9 mouse cellular contexts compared by ENCODE assay signal in the genomic region with DNA sequence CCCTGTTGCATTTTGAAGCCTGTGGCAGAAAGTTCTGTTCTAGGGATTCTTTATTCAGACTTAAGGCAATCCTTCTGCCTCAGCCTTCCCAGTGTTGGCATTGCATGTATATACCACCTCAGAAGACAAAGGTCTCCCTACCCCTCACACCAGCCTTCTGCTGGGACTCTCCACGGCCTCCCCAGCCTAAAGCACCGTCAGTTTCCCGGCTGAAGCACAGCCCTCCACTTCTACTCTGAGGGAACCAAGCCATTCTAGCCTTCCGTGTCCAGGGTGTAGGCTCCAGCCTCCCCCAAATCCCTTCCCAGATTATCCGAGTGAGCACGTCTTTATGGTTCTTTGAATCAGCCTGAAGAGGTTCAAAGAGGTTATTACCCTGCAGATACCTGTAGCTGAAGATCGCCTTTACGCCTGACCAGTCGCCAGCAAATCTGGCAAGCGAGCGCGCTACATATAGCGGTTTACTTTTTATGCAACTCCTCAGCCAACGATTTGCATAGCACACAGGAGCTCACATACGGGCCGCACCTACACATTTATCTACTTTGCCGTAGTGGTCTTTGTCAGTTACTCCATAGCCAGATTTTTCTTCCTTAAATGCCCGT. TPM values are rescaled to one million over a fixed set of nuclear protein-coding genes. Genes with fewer than 3 reads are reported as not detected.
DNase-seq lines count a peak whose midpoint lies in the region; ATAC-seq and TF ChIP-seq lines count a peak whose summit lies in the region.
"Had no signal": no experiment of that assay in that cellular context is flagged by ENCODE, and none has a peak within 500 bp of the region (broad histone marks: within the 10 kb centered on the region; RNA-seq: fewer than 3 reads in every experiment).

No protein-coding gene starts in this region.

- WGBS in intestine, postnatal 0 days, result 10% methylated on average over 18 of the region's 18 CpGs
- 3% methylated on average over 18 of the region's 18 CpGs for WGBS in neural tube, embryonic 14.5 days

- peaks cover 8% of the 10 kb centered on the region for H3K4me1 ChIP-seq in erythroblast, embryonic 14.5 days (ENCODE audit: control insufficient read depth)
- H3K4me1 ChIP-seq in E14TG2a.4 (replicated peaks; ENCODE audit: low read depth, low read length), result peaks cover 14% of the 10 kb centered on the region
- 0 out of 2 replicates have a peak, but pooled peaks cover 2% of the 10 kb centered on the region for H3K4me1 ChIP-seq in intestine, postnatal 0 days (replicated peaks; ENCODE audit: control insufficient read depth, insufficient read depth, low read length)
- H3K4me1 ChIP-seq in neural tube, embryonic 14.5 days (ENCODE audit: control insufficient read depth, insufficient read depth, low read length), result no peaks in the 10 kb centered on the region

- peaks cover 25% of the 10 kb centered on the region for H3K27me3 ChIP-seq in erythroblast, embryonic 14.5 days (ENCODE audit: control insufficient read depth)
- peaks cover 17% of the 10 kb centered on the region for H3K27me3 ChIP-seq in E14TG2a.4 (ENCODE audit: insufficient read depth, low read length)
- H3K27me3 ChIP-seq in intestine, postnatal 0 days (replicated peaks; ENCODE audit: control insufficient read depth, insufficient read depth, low read length), result no peaks in the 10 kb centered on the region
- H3K27me3 ChIP-seq in neural tube, embryonic 14.5 days (ENCODE audit: control insufficient read depth, insufficient read depth, low read length), result no peaks in the 10 kb centered on the region

- H3K4me2 ChIP-seq in intestine, postnatal 0 days (replicated peaks; ENCODE audit: low read depth), result peak overlapping the region; percentile 39
- peak overlapping the region; percentile 47 for H3K4me2 ChIP-seq in neural tube, embryonic 14.5 days (ENCODE audit: low read depth, low read length)

- peak overlapping the region; percentile 4 for H3K4me3 ChIP-seq in erythroblast, embryonic 14.5 days (replicated peaks)
- H3K4me3 ChIP-seq in E14TG2a.4 (replicated peaks; ENCODE audit: low read length), result peak overlapping the region; percentile 78
- H3K4me3 ChIP-seq in intestine, postnatal 0 days (ENCODE audit: low read depth, low read length), result peak overlapping the region; percentile 13; the same call in 1 of the 2 replicates
- peak overlapping the region; percentile 27 for H3K4me3 ChIP-seq in neural tube, embryonic 14.5 days (ENCODE audit: low read depth, low read length)

- no peak overlapping the region for H3K27ac ChIP-seq in intestine, postnatal 0 days (ENCODE audit: low read depth, low read length)
- H3K27ac ChIP-seq in neural tube, embryonic 14.5 days (ENCODE audit: low read depth, low read length), result no peak overlapping the region

- TF ChIP-seq CTCF in E14TG2a.4 (conservative IDR thresholded peaks at IDR 0.05; ENCODE audit: low read length), result no peak
- TF ChIP-seq CTCF in intestine, postnatal 0 days (IDR thresholded peaks at IDR 0.05; ENCODE audit: low read depth), result no peak

- no peaks in the 10 kb centered on the region for H3K9me3 ChIP-seq in erythroblast, embryonic 14.5 days (ENCODE audit: control insufficient read depth, low read length)
- no peaks in the 10 kb centered on the region for H3K9me3 ChIP-seq in E14TG2a.4 (ENCODE audit: low read length)
- H3K9me3 ChIP-seq in intestine, postnatal 0 days (ENCODE audit: control insufficient read depth), result no peaks in the 10 kb centered on the region
- H3K9me3 ChIP-seq in neural tube, embryonic 14.5 days (ENCODE audit: control insufficient read depth, low read length), result no peaks in the 10 kb centered on the region

- H3K9ac ChIP-seq in intestine, postnatal 0 days (ENCODE audit: low read depth, low read length), result no peak overlapping the region
- H3K9ac ChIP-seq in neural tube, embryonic 14.5 days (replicated peaks; ENCODE audit: low read depth, low read length), result no peak overlapping the region; the same call in 1 of the 2 replicates

- DNase-seq in embryo, embryonic 9.5 days (ENCODE audit: extremely low spot score), result peak; percentile 70
- no peak for DNase-seq in thymus, postnatal 25 days
- no peak for DNase-seq in lung, postnatal 25 days (ENCODE audit: low spot score)

- no peak for ATAC-seq in erythroblast, adult 5-6 weeks (replicated peaks; ENCODE audit: low FRiP score, poor library complexity, severe bottlenecking)
- ATAC-seq in intestine, postnatal 0 days, result no peak
- 0 out of 2 replicates have a peak, but pooled peaks have one; percentile 15 for ATAC-seq in neural tube, embryonic 14.5 days (ENCODE audit: low read depth)

- H3K36me3 ChIP-seq in erythroblast, embryonic 14.5 days (ENCODE audit: control insufficient read depth), result no peaks in the 10 kb centered on the region
- H3K36me3 ChIP-seq in E14TG2a.4 (ENCODE audit: insufficient read depth, low read length), result no peaks in the 10 kb centered on the region
- no peaks in the 10 kb centered on the region for H3K36me3 ChIP-seq in intestine, postnatal 0 days (ENCODE audit: control insufficient read depth, insufficient read depth)
- H3K36me3 ChIP-seq in neural tube, embryonic 14.5 days (ENCODE audit: control insufficient read depth, insufficient read depth, low read length), result no peaks in the 10 kb centered on the region

RNA-seq across cellular contexts. Expression of gene Gpx6, which starts 10.1 kb away (rescaled TPM):
- not detected in 2 replicates for polyA plus RNA-seq in erythroblast, embryonic 14.5 days (2012)
- not detected in 2 replicates for total RNA-seq in erythroblast, adult 5-6 weeks (2015; ENCODE audit: low replicate concordance)
- not detected in 2 replicates for total RNA-seq in erythroblast, adult 5-6 weeks (2017; ENCODE audit: low replicate concordance)
- not detected in 2 replicates for polyA plus RNA-seq in intestine, postnatal 0 days (2015; fragmentation: Nextera tagmentation; extraction: Ambion mirVana)
- polyA plus RNA-seq in neural tube, embryonic 14.5 days (2014; fragmentation: Nextera tagmentation; extraction: Ambion mirVana), result 0.35 TPM in 1 of 2 replicates, not detected in the other
- polyA plus RNA-seq: small intestine, adult 2 months had no signal

RNA-seq across cellular contexts. Expression of gene Olfr1367, which starts 24.7 kb away (rescaled TPM):
- polyA plus RNA-seq in erythroblast, embryonic 14.5 days (2012), result not detected in 2 replicates
- total RNA-seq in erythroblast, adult 5-6 weeks (2015; ENCODE audit: low replicate concordance), result not detected in 2 replicates
- not detected in 2 replicates for total RNA-seq in erythroblast, adult 5-6 weeks (2017; ENCODE audit: low replicate concordance)
- polyA plus RNA-seq in intestine, postnatal 0 days (2015; fragmentation: Nextera tagmentation; extraction: Ambion mirVana), result not detected in 2 replicates
- not detected in 2 replicates for polyA plus RNA-seq in neural tube, embryonic 14.5 days (2014; fragmentation: Nextera tagmentation; extraction: Ambion mirVana)
- polyA plus RNA-seq: small intestine, adult 2 months had no signal

RNA-seq across cellular contexts. Expression of gene Gpx5, which starts 29.5 kb away (rescaled TPM):
- polyA plus RNA-seq in erythroblast, embryonic 14.5 days (2012), result not detected in 2 replicates
- total RNA-seq in erythroblast, adult 5-6 weeks (2015; ENCODE audit: low replicate concordance), result not detected in 2 replicates
- total RNA-seq in erythroblast, adult 5-6 weeks (2017; ENCODE audit: low replicate concordance), result not detected in 2 replicates
- not detected in 2 replicates for polyA plus RNA-seq in intestine, postnatal 0 days (2015; fragmentation: Nextera tagmentation; extraction: Ambion mirVana)
- not detected in 2 replicates for polyA plus RNA-seq in neural tube, embryonic 14.5 days (2014; fragmentation: Nextera tagmentation; extraction: Ambion mirVana)
- polyA plus RNA-seq: small intestine, adult 2 months had no signal

RNA-seq across cellular contexts. Expression of gene Zscan12, which starts 40.6 kb away (rescaled TPM):
- polyA plus RNA-seq in erythroblast, embryonic 14.5 days (2012), result 0.04 and 0.09 TPM in 2 replicates
- total RNA-seq in erythroblast, adult 5-6 weeks (2015; ENCODE audit: low replicate concordance), result 0.84 TPM in 1 of 2 replicates, not detected in the other
- 0.70 and 1.4 TPM in 2 replicates for total RNA-seq in erythroblast, adult 5-6 weeks (2017; ENCODE audit: low replicate concordance)
- polyA plus RNA-seq in intestine, postnatal 0 days (2015; fragmentation: Nextera tagmentation; extraction: Ambion mirVana), result 3.5 and 3.9 TPM in 2 replicates
- 11.4 and 13.3 TPM in 2 replicates for polyA plus RNA-seq in neural tube, embryonic 14.5 days (2014; fragmentation: Nextera tagmentation; extraction: Ambion mirVana)

Comparison
In these comparisons a context has a peak if more than half of its experiments do, and no peak if none do; other contexts are left out.
1. H3K4me3 ChIP-seq: peak in every context shown above with its lines; median percentile 78 in E14TG2a.4; 27 in neural tube, embryonic 14.5 days; 13 in intestine, postnatal 0 days; 4 in erythroblast, embryonic 14.5 days.